Mouse (Mus musculus) gastrocnemius, adult 18-20 months (tissue): ENCODE measurements around the gene Lrp2. TPM values are rescaled to one million over a fixed set of nuclear protein-coding genes. Genes with fewer than 3 reads are reported as not detected.

ENCODE experiments used
- DNase-seq: peaks from one replicate; pipeline ENCODE4 v3.0.0; 2021; ENCODE audit warnings: low spot score
- long read RNA-seq, 2 experiments: library from polyadenylated mRNA; stranded (forward); transcript quantifications; one replicate each; pipeline ENCODE4 v2.0.0; 2021
- total RNA-seq, 2 experiments: library from RNA; stranded (reverse); gene quantifications; 2 replicates each; pipeline ENCODE4 v1.2.3; 2021

Gene Lrp2
- under 1 TPM in 1 of 2 experiments, not detected in 1; 0.30 TPM for total RNA-seq
- long read RNA-seq, experiment 1 = 0 reads
- long read RNA-seq, experiment 2 = 0 reads

DNA sequence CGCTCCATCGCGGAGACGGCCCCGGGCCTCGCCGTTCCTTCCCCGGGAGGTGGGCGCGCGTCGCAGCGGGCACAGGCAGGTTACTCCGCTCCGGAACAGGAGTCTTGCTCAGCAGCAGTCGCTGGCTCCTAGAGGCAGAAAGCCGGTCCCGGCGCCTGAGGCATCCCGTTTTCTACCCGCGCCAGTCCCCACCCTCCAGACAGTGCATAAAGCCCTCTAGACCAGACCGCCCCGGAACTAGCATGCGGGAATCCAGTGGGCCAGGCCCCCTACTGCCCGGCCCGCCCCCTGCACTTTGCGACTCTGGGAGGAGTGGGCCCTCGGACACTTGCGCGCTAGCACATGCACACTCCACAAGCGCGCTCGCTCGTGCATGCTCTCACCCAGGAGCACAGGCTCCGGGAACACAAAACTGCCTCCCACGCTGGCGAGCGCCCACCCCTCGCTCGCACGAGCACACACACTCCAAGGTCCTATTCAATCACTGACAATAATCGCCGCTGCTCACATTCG, at the start of gene Lrp2:
Gene Lrp2 (minus strand): TSS at position 180 of the 513 bp plus-strand sequence.
- DNase-seq = no peak

DNA sequence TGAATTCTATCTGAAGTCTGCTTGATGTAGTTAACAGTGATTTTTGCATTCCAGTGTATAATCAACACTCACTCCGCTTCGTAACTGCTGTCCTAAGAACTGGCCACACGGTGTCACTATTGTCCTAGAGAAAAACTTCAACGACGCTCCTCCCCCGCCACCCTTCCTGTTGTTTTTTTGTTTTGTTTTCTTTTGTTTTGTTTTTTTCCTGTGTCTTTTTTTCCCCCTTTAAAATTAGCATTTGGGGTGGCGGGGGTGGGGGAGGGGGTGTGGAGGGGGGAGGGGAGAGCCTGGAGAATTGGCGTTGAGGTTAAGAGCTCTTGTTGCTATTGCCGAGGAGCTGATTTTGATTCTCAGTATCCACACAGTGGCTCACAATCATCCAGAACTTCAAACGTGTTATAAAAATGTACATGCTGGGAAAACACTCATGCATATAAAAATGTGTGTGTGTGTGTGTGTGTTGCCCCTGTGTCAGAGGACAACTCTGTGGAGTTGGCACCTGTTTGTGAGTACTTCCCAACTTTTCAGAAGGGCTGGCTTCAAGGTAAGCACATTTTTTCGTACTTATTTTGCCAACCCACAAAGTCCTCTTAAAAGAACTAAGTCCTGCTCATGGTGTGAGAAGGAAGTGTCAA, 49.3 kb upstream of the Lrp2 start:
- peak; percentile 50 for DNase-seq

GRCm38 (mm10) chr2:69631449-69631848, 45.6 kb upstream of the Lrp2 start:
- no peak for DNase-seq

- no peak for DNase-seq
Observed at GRCm38 (mm10) chr2:69630792-69631191, 44.9 kb upstream of the Lrp2 start.

- DNase-seq = no peak
Observed at GRCm38 (mm10) chr2:69629914-69630313, 44.0 kb upstream of the Lrp2 start.

DNA sequence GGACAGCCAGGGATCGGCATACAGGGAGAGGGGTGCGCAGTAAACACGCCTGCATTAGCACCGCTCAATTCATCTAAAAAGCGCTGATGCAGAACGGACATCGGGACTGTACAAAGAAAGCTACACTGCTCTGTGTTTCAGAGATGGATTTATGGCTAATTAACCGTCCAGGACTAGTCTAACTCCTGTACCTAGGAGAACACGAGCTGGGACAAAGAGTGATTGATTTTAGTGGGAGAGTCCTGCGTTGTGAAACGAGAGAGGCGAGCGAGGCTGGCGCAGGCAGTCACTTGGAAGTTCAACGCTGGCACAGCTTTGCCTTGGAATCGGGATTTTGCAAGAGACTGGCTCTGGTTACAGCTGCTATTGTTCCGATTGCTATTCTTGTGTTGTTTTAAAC, 43.4 kb upstream of the Lrp2 start:
- no peak for DNase-seq

- DNase-seq = no peak
Observed at GRCm38 (mm10) chr2:69619286-69619685, 33.4 kb upstream of the Lrp2 start.

- DNase-seq = no peak
Observed at GRCm38 (mm10) chr2:69618336-69618735, 32.5 kb upstream of the Lrp2 start.

DNA sequence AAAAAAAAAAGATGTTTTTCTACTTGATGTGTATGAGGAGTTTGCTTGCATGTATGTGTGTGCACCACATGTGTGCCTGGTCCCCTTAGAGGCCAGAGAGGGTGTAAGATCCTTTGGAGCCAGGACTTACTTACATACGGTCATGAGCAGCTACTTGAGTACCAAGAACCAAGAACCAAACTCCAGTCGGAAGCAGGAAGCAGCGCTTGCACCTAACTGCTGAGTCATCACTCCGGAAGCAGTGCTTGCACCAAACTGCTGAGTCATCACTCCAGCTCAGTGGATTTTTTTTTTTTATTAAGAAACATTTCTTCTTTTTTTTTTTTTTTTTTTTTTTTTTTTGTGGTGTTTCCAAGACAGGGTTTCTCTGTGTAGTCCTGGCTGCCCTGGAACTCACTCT, 27.4 kb upstream of the Lrp2 start:
- no peak for DNase-seq

GRCm38 (mm10) chr2:69612716-69613115, 26.9 kb upstream of the Lrp2 start:
- no peak for DNase-seq

DNA sequence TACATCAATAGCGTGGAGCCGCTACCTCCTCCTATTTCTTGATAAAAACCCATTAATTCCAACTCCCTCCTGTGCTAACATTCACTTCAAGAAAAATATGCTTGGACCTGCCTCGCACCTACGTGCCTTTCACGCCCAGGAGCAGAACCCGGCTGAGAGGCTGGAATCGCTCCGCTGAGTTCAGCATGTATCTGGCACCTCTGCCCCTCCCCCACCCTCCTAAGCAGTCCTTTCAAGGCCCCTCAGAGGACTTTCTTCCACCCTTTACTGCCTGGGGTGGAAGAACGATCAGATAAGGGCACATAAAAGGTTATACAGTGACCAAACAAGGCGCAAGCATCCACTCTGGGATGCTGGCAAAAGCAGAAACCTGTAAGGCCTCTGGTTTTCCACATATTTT, 26.4 kb upstream of the Lrp2 start:
- no peak for DNase-seq

DNA sequence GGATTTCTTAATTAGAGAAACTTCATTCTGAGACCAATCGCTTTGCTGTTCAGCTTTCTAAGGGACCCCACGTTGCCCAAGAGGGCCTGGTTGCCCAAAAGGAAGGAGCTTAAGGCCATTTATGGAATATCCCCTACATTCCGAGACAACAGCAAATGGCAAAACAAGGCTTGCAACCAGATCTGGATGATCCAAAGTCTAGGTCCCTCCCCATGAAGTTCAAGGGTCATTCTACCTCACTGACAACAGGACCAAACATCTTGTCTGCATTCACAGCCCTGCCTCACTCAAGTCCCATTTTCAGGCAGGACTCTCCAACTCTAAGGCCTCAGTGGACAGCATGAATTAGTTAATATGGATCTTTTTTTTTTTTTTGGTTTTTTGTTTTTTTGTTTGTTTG, 20.8 kb upstream of the Lrp2 start:
- no peak for DNase-seq

GRCm38 (mm10) chr2:69603726-69604393, 18.0 kb upstream of the Lrp2 start:
- no peak for DNase-seq

DNA sequence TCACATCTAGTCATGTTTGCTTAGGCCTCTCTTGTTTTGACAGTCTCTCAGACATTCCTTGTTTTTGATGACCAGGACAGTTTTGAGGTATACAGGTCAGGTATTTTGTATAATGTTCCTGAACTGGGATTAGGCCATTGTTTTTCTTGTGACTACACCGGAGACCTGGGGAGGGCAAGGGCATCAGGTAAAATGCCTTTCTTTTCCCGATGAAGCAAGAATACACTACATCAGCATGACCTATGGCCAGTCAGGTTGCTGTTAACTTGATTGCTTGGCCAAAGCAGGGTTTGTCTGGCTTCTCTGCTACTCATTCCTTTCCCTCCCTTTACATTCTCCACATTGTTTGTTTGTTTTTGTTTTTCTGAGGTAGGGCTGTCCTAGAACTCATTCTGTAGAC, 7.3 kb upstream of the Lrp2 start:
- no peak for DNase-seq

GRCm38 (mm10) chr2:69592536-69592935, 6.7 kb upstream of the Lrp2 start:
- no peak for DNase-seq

DNA sequence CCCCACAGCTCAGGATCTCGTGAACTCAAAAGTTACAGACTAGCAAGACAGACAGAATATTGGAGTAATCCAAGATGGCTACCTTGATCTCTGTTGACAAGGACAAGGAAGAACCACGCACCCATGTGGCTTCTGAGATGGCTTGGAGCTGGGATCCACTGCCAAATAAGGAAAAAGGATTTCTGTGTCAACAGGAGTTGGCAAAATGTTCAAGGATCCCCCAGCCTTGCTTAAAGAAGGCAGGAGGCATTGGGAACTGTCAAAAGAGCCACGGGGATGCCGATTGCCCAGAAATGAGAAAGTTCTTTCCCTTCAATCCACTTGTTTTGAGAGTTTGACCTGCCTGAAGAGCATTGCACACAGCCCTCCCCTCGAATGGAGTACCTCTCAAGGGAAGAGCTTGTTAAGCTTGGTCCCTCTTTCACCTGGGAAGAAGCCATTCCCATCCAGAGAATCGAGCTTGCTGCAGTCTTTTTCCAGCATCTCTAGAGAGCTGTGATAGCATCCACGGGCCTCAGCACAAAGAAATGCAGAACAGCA, 6.2 kb upstream of the Lrp2 start:
- no peak for DNase-seq

- DNase-seq = no peak
Observed at GRCm38 (mm10) chr2:69590548-69590947, 4.7 kb upstream of the Lrp2 start.

DNA sequence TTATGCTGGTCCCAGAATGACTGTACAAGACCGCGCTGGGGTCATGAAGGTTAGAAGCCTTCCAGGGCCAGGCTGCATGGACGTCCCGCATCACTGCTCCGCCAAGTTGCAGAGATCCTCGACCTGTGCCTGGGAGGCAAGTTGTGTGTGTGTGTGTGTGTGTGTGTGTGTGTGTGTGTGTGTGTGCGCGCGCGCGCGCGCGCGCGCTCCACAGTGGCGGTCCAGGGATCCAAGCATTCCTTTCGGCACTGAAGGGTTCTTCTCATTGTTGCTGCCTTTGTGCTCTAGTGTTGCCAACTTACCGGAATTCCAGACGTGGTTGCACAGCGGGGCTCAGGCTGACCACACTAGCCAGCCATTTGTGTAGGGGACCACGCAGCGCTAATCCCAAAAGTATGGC, 2.0 kb upstream of the Lrp2 start:
- no peak for DNase-seq

- DNase-seq = no peak
Observed at GRCm38 (mm10) chr2:69586821-69587728, 1.2 kb upstream of the Lrp2 start.

GRCm38 (mm10) chr2:69585191-69585885, 527 bp downstream of the Lrp2 start:
- no peak for DNase-seq
